In the genomic region with DNA sequence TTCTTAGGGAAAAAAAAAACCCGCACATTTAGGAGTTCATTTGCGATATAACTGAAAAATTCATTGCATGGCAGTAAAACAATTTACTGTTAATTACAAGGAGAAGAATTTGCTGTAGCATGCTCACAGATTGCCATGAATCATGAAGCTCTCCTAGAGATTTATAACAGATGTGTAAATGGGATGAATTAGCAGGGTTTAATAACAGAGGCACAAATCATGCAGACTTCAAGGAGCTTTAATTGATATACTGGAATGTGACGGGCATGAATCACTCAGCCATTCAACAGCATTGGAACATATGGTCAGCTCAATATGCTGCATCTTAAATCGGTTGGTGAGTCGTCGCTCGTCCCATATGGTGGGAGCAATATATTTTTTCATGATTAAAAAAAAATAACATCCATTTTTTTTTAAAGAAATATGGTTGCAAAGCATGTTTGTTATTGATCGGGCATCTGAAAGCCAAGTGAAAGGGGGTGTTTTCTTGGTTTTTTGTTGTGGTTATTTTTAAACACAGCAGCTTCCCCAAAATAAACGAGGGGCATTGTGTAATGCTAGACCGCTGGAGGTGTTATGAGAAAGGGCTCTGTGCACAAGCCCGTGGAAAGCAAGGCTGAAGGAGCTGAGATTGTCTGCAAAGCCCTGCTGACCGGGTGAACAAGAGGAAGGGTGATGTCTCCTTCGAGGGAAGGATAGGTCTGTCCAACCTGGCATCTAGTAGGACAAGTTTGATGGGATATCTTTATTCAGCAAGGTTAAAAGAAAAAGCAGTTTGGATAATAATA, we compare ENCODE assay signal across 13 mouse cellular contexts.
DNase-seq lines count a peak whose midpoint lies in the region; ATAC-seq and TF ChIP-seq lines count a peak whose summit lies in the region.
"Had no signal": no experiment of that assay in that cellular context is flagged by ENCODE, and none has a peak within 500 bp of the region (broad histone marks: within the 10 kb centered on the region; RNA-seq: fewer than 3 reads in every experiment).

No protein-coding gene starts in this region.

- no peak overlapping the region for H3K4me3 ChIP-seq in embryonic facial prominence, embryonic 11.5 days (ENCODE audit: low read depth, low read length)
- no peak overlapping the region for H3K4me3 ChIP-seq in embryonic facial prominence, embryonic 10.5 days
- H3K4me3 ChIP-seq in midbrain, embryonic 11.5 days (ENCODE audit: low read depth, low read length) = no peak overlapping the region
- H3K4me3 ChIP-seq in midbrain, embryonic 15.5 days = no peak overlapping the region
- no peak overlapping the region for H3K4me3 ChIP-seq in forebrain, embryonic 16.5 days (replicated peaks; ENCODE audit: low read length)
- no peak overlapping the region for H3K4me3 ChIP-seq in midbrain, postnatal 0 days (ENCODE audit: low read depth, low read length)
- no peak overlapping the region for H3K4me3 ChIP-seq in liver, postnatal 0 days (ENCODE audit: low read depth, low read length)
- H3K4me3 ChIP-seq: heart, embryonic 15.5 days had no signal

- TF ChIP-seq CTCF in midbrain, postnatal 0 days (IDR thresholded peaks at IDR 0.05) = no peak
- no peak for TF ChIP-seq CTCF in liver, postnatal 0 days (IDR thresholded peaks at IDR 0.05; ENCODE audit: low read depth)

- H3K4me2 ChIP-seq in embryonic facial prominence, embryonic 11.5 days (ENCODE audit: low read depth, low read length) = no peak overlapping the region
- no peak overlapping the region for H3K4me2 ChIP-seq in midbrain, embryonic 11.5 days
- no peak overlapping the region for H3K4me2 ChIP-seq in midbrain, embryonic 15.5 days
- peak overlapping the region; percentile 27; the same call in 1 of the 2 replicates for H3K4me2 ChIP-seq in forebrain, embryonic 16.5 days (ENCODE audit: low read length)
- H3K4me2 ChIP-seq in midbrain, postnatal 0 days (ENCODE audit: low read depth, low read length, poor library complexity, severe bottlenecking) = no peak overlapping the region
- no peak overlapping the region for H3K4me2 ChIP-seq in liver, postnatal 0 days (ENCODE audit: low read depth, low read length)
- H3K4me2 ChIP-seq: heart, embryonic 15.5 days had no signal

- 65% methylated on average over 13 of the region's 13 CpGs for WGBS in embryonic facial prominence, embryonic 11.5 days
- WGBS in embryonic facial prominence, embryonic 10.5 days = 72% methylated on average over 13 of the region's 13 CpGs
- WGBS in midbrain, embryonic 11.5 days = 66% methylated on average over 13 of the region's 13 CpGs
- WGBS in midbrain, embryonic 15.5 days = 43% methylated on average over 13 of the region's 13 CpGs
- 15% methylated on average over 13 of the region's 13 CpGs for WGBS in forebrain, embryonic 16.5 days
- 51% methylated on average over 13 of the region's 13 CpGs for WGBS in midbrain, postnatal 0 days
- WGBS in liver, postnatal 0 days (ENCODE audit: insufficient replicate concordance) = 55% methylated on average over 13 of the region's 13 CpGs

- H3K27me3 ChIP-seq in embryonic facial prominence, embryonic 11.5 days (ENCODE audit: control insufficient read depth, insufficient read depth, low read length) = no peaks in the 10 kb centered on the region
- H3K27me3 ChIP-seq in embryonic facial prominence, embryonic 10.5 days (replicated peaks; ENCODE audit: low read depth, poor library complexity, severe bottlenecking) = no peaks in the 10 kb centered on the region
- H3K27me3 ChIP-seq in midbrain, embryonic 11.5 days (ENCODE audit: control insufficient read depth, insufficient read depth, low read length) = no peaks in the 10 kb centered on the region
- no peaks in the 10 kb centered on the region for H3K27me3 ChIP-seq in midbrain, embryonic 15.5 days (replicated peaks)
- H3K27me3 ChIP-seq in forebrain, embryonic 16.5 days (replicated peaks; ENCODE audit: control insufficient read depth, insufficient read depth, low read length) = peaks cover 6% of the 10 kb centered on the region
- H3K27me3 ChIP-seq in midbrain, postnatal 0 days (ENCODE audit: insufficient read depth, low read length) = no peaks in the 10 kb centered on the region
- no peaks in the 10 kb centered on the region for H3K27me3 ChIP-seq in liver, postnatal 0 days (ENCODE audit: insufficient read depth, low read length)
- H3K27me3 ChIP-seq: heart, embryonic 15.5 days had no signal

- no peak overlapping the region for H3K27ac ChIP-seq in embryonic facial prominence, embryonic 11.5 days (replicated peaks; ENCODE audit: low read depth, low read length)
- H3K27ac ChIP-seq in embryonic facial prominence, embryonic 10.5 days (replicated peaks) = no peak overlapping the region
- H3K27ac ChIP-seq in midbrain, embryonic 11.5 days (ENCODE audit: low read depth, low read length) = no peak overlapping the region
- H3K27ac ChIP-seq in midbrain, embryonic 15.5 days = no peak overlapping the region
- no peak overlapping the region for H3K27ac ChIP-seq in forebrain, embryonic 16.5 days (ENCODE audit: low read length)
- H3K27ac ChIP-seq in midbrain, postnatal 0 days (ENCODE audit: low read depth, low read length) = no peak overlapping the region
- H3K27ac ChIP-seq in liver, postnatal 0 days (ENCODE audit: low read depth) = no peak overlapping the region
- H3K27ac ChIP-seq: heart, embryonic 15.5 days had no signal

- TF ChIP-seq EP300 in liver, postnatal 0 days (IDR thresholded peaks at IDR 0.05; ENCODE audit: low read depth) = no peak

- H3K4me1 ChIP-seq in embryonic facial prominence, embryonic 11.5 days (ENCODE audit: control insufficient read depth, insufficient read depth, low read length) = no peaks in the 10 kb centered on the region
- no peaks in the 10 kb centered on the region for H3K4me1 ChIP-seq in embryonic facial prominence, embryonic 10.5 days
- no peaks in the 10 kb centered on the region for H3K4me1 ChIP-seq in midbrain, embryonic 11.5 days (ENCODE audit: control insufficient read depth, insufficient read depth, low read length)
- H3K4me1 ChIP-seq in midbrain, embryonic 15.5 days = peaks cover 8% of the 10 kb centered on the region; the same call in 1 of the 2 replicates
- peaks cover 18% of the 10 kb centered on the region for H3K4me1 ChIP-seq in forebrain, embryonic 16.5 days (replicated peaks; ENCODE audit: control insufficient read depth, insufficient read depth, low read length)
- no peaks in the 10 kb centered on the region for H3K4me1 ChIP-seq in midbrain, postnatal 0 days (ENCODE audit: insufficient read depth, low read length)
- no peaks in the 10 kb centered on the region for H3K4me1 ChIP-seq in liver, postnatal 0 days (ENCODE audit: insufficient read depth)
- H3K4me1 ChIP-seq: heart, embryonic 15.5 days had no signal

- no peaks in the 10 kb centered on the region for H3K36me3 ChIP-seq in embryonic facial prominence, embryonic 11.5 days (replicated peaks; ENCODE audit: control insufficient read depth, insufficient read depth, low read depth, low read length)
- H3K36me3 ChIP-seq in embryonic facial prominence, embryonic 10.5 days (replicated peaks) = no peaks in the 10 kb centered on the region
- no peaks in the 10 kb centered on the region for H3K36me3 ChIP-seq in midbrain, embryonic 11.5 days (ENCODE audit: control insufficient read depth, insufficient read depth, low read length)
- H3K36me3 ChIP-seq in midbrain, embryonic 15.5 days (replicated peaks) = no peaks in the 10 kb centered on the region
- H3K36me3 ChIP-seq in forebrain, embryonic 16.5 days (ENCODE audit: control insufficient read depth, insufficient read depth) = no peaks in the 10 kb centered on the region
- H3K36me3 ChIP-seq in midbrain, postnatal 0 days (ENCODE audit: insufficient read depth, low read length) = no peaks in the 10 kb centered on the region
- H3K36me3 ChIP-seq in liver, postnatal 0 days (replicated peaks; ENCODE audit: insufficient read depth, low read length) = no peaks in the 10 kb centered on the region
- H3K36me3 ChIP-seq: heart, embryonic 15.5 days had no signal

- no peaks in the 10 kb centered on the region for H3K9me3 ChIP-seq in embryonic facial prominence, embryonic 11.5 days (replicated peaks; ENCODE audit: control insufficient read depth, low read length)
- no peaks in the 10 kb centered on the region for H3K9me3 ChIP-seq in embryonic facial prominence, embryonic 10.5 days
- H3K9me3 ChIP-seq in midbrain, embryonic 11.5 days (ENCODE audit: control insufficient read depth, low read length) = no peaks in the 10 kb centered on the region
- H3K9me3 ChIP-seq in midbrain, embryonic 15.5 days = no peaks in the 10 kb centered on the region
- H3K9me3 ChIP-seq in forebrain, embryonic 16.5 days (ENCODE audit: control insufficient read depth, low read length) = no peaks in the 10 kb centered on the region
- no peaks in the 10 kb centered on the region for H3K9me3 ChIP-seq in midbrain, postnatal 0 days (ENCODE audit: low read length)
- no peaks in the 10 kb centered on the region for H3K9me3 ChIP-seq in liver, postnatal 0 days (ENCODE audit: low read length)
- H3K9me3 ChIP-seq: heart, embryonic 15.5 days had no signal

- DNase-seq in embryonic facial prominence, embryonic 11.5 days (ENCODE audit: low spot score) = peak; percentile 4
- no peak for DNase-seq in embryonic facial prominence, embryonic 10.5 days (ENCODE audit: low spot score)
- DNase-seq in midbrain, embryonic 11.5 days (ENCODE audit: low spot score, missing footprints) = no peak
- DNase-seq in midbrain, postnatal 0 days (ENCODE audit: low spot score) = peak; percentile 61
- DNase-seq in liver, postnatal 0 days = no peak
- DNase-seq in gastrocnemius, adult 8-10 months (ENCODE audit: low spot score in 2 of 2) = no peak
- DNase-seq: cerebellum, adult 8-10 months; gastrocnemius, postnatal 10 days; right cerebral cortex, adult 18-20 months had no signal

- no peak overlapping the region for H3K9ac ChIP-seq in embryonic facial prominence, embryonic 11.5 days (replicated peaks; ENCODE audit: low read length)
- H3K9ac ChIP-seq in midbrain, embryonic 11.5 days (ENCODE audit: low read length) = no peak overlapping the region
- no peak overlapping the region for H3K9ac ChIP-seq in midbrain, embryonic 15.5 days
- no peak overlapping the region for H3K9ac ChIP-seq in forebrain, embryonic 16.5 days (replicated peaks; ENCODE audit: low read depth, low read length)
- H3K9ac ChIP-seq in midbrain, postnatal 0 days (replicated peaks; ENCODE audit: low read length, poor library complexity, severe bottlenecking) = no peak overlapping the region
- H3K9ac ChIP-seq in liver, postnatal 0 days (replicated peaks) = no peak overlapping the region
- H3K9ac ChIP-seq: heart, embryonic 15.5 days had no signal

- ATAC-seq in embryonic facial prominence, embryonic 11.5 days (replicated peaks; ENCODE audit: insufficient number of reproducible peaks, low FRiP score, low TSS enrichment, low read depth) = no peak
- ATAC-seq in midbrain, embryonic 11.5 days (ENCODE audit: low FRiP score) = peak; percentile 70
- ATAC-seq in midbrain, embryonic 15.5 days (replicated peaks) = no peak
- peak; percentile 84 for ATAC-seq in forebrain, embryonic 16.5 days
- ATAC-seq in midbrain, postnatal 0 days (ENCODE audit: low FRiP score) = no peak
- no peak for ATAC-seq in liver, postnatal 0 days
- ATAC-seq: intestine, embryonic 16.5 days had no signal

Comparison
In these comparisons a context has a peak if more than half of its experiments do, and no peak if none do; other contexts are left out.
1. ATAC-seq: peak in midbrain, embryonic 11.5 days (single experiment) and forebrain, embryonic 16.5 days (single experiment); none in embryonic facial prominence, embryonic 11.5 days (single experiment), midbrain, embryonic 15.5 days (single experiment), midbrain, postnatal 0 days (single experiment) and liver, postnatal 0 days (single experiment).
2. DNase-seq: peak in embryonic facial prominence, embryonic 11.5 days (single experiment) and midbrain, postnatal 0 days (single experiment); none in embryonic facial prominence, embryonic 10.5 days (single experiment), midbrain, embryonic 11.5 days (single experiment), liver, postnatal 0 days (single experiment) and gastrocnemius, adult 8-10 months (0 of 2).